Mouse (Mus musculus): ENCODE measurements at regions not wholly inside any gene's neighbourhood (a gene's known extent, or its start where the extent isn't known, plus 50 kb on each side); places are given as distances from the start of the nearest gene placed in this dataset.

DNA sequence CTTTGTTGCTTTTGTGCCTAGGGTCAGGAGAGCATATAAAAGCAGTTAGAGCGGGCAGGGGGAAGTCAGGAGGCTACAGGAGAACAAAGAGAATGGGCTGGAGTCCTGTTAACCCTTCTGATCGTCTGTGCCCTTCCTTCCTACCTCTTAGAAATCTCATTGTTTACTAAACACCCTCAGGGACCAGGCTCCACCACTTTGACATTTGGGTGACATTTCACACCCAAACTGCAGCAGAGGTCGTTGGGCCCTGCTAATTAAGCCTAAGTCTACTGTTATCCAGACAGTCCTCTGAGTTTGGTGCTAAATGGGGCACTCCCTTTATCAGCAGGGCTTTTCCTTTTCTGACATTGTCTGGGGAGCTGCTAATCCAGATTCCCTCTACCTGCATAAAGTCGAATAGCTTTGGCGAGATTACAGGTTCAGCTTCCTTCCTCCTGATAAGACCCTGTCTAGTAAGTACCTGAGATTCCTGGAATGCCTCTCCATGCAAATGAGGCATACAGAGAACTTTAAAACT lies 84.2 kb upstream of the Arglu1 start:
- DNase-seq (ENCODE audit: low spot score): no peak
- no peak overlapping the region for H3K4me2 ChIP-seq (ENCODE audit: low read length)
- no peak overlapping the region for H3K27ac ChIP-seq
- TF ChIP-seq CTCF (IDR thresholded peaks at IDR 0.05; ENCODE audit: low read depth): no peak
- ATAC-seq (replicated peaks; ENCODE audit: low FRiP score, low read depth): no peak
- H3K9me3 ChIP-seq (replicated peaks; ENCODE audit: low read length): no peaks in the 10 kb centered on the region
- no peaks in the 10 kb centered on the region for H3K27me3 ChIP-seq (ENCODE audit: insufficient read depth, low read length)
- WGBS: 43% methylated on average over 5 of the region's 5 CpGs
- no peak overlapping the region for H3K4me3 ChIP-seq (replicated peaks; ENCODE audit: low read depth, low read length)
- H3K9ac ChIP-seq (ENCODE audit: low read depth, low read length): no peak overlapping the region
- H3K36me3 ChIP-seq (ENCODE audit: insufficient read depth, low read length): no peaks in the 10 kb centered on the region
- no peaks in the 10 kb centered on the region for H3K4me1 ChIP-seq (replicated peaks; ENCODE audit: insufficient read depth, low read length)

DNA sequence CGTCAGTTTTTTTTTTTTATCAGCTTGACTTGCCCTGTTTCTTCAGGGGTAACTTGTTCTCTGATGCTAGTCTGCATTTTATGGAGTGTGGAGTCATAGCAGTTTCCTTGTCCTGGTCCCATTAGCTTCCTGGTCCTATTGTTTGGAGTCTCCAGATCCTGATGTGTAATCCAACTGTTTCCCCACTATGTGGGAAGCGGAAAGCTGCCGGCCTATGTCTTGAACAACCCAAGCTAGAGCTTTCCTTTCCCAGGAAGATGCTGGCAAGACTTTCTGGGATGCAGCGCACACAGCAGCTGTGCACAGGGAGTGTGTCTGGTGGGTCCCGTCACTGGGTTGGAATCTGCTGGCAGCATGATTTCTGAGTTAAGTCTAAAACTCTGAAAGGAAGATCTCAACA lies 82.1 kb upstream of the Arglu1 start:
- TF ChIP-seq CTCF (IDR thresholded peaks at IDR 0.05; ENCODE audit: low read depth): no peak
- Histone ChIP-seq H3K27ac (no peak overlapping the region), H3K27me3 (ENCODE audit: insufficient read depth, low read length) (no peaks in the 10 kb centered on the region), H3K4me3 (replicated peaks; ENCODE audit: low read depth, low read length) (no peak overlapping the region), H3K4me2 (ENCODE audit: low read length) (no peak overlapping the region), H3K36me3 (ENCODE audit: insufficient read depth, low read length) (no peaks in the 10 kb centered on the region), H3K9me3 (replicated peaks; ENCODE audit: low read length) (no peaks in the 10 kb centered on the region), H3K9ac (ENCODE audit: low read depth, low read length) (no peak overlapping the region), H3K4me1 (replicated peaks; ENCODE audit: insufficient read depth, low read length) (no peaks in the 10 kb centered on the region)
- 49% methylated on average over 5 of the region's 5 CpGs for WGBS
- ATAC-seq (replicated peaks; ENCODE audit: low FRiP score, low read depth) (0 out of 2 replicates have a peak, but pooled peaks have one; percentile 40), DNase-seq (ENCODE audit: low spot score) (peak; percentile 35)

DNA sequence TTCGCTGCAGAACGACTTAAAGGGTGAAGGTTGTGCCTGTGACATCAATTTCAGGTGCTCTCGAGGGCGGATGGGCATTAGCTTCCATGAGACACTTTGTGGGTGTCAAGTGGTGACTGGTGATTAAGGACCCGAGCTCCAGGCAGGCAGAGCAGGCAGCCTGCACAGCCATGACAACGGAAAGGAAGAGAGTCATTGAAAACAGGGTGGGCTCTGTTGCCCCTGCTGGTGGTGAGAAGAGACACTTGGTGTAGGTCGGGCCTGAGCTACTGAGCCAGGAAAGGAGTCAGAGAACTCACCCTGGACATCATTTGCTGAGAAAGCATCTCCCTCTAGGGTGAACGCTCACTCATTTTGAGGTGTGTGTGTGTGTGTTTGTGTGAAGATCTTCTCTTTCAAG lies 80.1 kb upstream of the Arglu1 start:
- no peak for ATAC-seq (replicated peaks; ENCODE audit: low FRiP score, low read depth)

DNA sequence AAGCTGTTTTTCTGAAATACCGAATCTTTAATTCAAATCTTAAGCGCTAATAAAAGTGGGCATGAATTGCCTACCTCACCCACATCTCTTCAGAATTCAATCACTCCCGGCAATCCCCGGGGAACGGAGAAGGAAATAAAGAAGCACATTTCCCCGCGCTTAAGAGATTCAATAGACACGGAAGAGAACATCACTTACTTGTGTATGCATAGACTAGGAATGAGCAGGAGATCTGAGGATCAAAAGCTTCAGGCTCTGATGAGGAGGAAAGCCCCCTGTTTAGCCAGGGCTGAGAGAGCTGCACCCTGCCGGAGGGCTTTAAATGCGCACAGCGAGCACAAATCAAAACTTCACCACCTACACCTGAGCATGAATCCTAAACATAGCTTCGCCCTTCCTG lies 72.0 kb upstream of the Arglu1 start:
- no peak for TF ChIP-seq CTCF (IDR thresholded peaks at IDR 0.05; ENCODE audit: low read depth)
- ATAC-seq (replicated peaks; ENCODE audit: low FRiP score, low read depth) (no peak), DNase-seq (ENCODE audit: low spot score) (no peak)
- Histone ChIP-seq H3K27ac (no peak overlapping the region), H3K9ac (ENCODE audit: low read depth, low read length) (no peak overlapping the region), H3K4me2 (ENCODE audit: low read length) (no peak overlapping the region), H3K9me3 (replicated peaks; ENCODE audit: low read length) (no peaks in the 10 kb centered on the region), H3K36me3 (ENCODE audit: insufficient read depth, low read length) (no peaks in the 10 kb centered on the region), H3K27me3 (ENCODE audit: insufficient read depth, low read length) (no peaks in the 10 kb centered on the region), H3K4me1 (replicated peaks; ENCODE audit: insufficient read depth, low read length) (no peaks in the 10 kb centered on the region), H3K4me3 (replicated peaks; ENCODE audit: low read depth, low read length) (no peak overlapping the region)
- WGBS: 87% methylated on average over 12 of the region's 12 CpGs

More for the DNA sequence above, 80.1 kb upstream of the Arglu1 start:
- H3K27ac ChIP-seq: no peak overlapping the region
- H3K27me3 ChIP-seq (ENCODE audit: insufficient read depth, low read length): no peaks in the 10 kb centered on the region
- no peak overlapping the region for H3K4me2 ChIP-seq (ENCODE audit: low read length)
- H3K9me3 ChIP-seq (replicated peaks; ENCODE audit: low read length): no peaks in the 10 kb centered on the region
- H3K4me3 ChIP-seq (replicated peaks; ENCODE audit: low read depth, low read length): no peak overlapping the region
- TF ChIP-seq CTCF (IDR thresholded peaks at IDR 0.05; ENCODE audit: low read depth): no peak
- H3K9ac ChIP-seq (ENCODE audit: low read depth, low read length): no peak overlapping the region
- H3K4me1 ChIP-seq (replicated peaks; ENCODE audit: insufficient read depth, low read length): no peaks in the 10 kb centered on the region
- DNase-seq (ENCODE audit: low spot score): no peak
- H3K36me3 ChIP-seq (ENCODE audit: insufficient read depth, low read length): no peaks in the 10 kb centered on the region
- 73% methylated on average over 8 of the region's 8 CpGs for WGBS

DNA sequence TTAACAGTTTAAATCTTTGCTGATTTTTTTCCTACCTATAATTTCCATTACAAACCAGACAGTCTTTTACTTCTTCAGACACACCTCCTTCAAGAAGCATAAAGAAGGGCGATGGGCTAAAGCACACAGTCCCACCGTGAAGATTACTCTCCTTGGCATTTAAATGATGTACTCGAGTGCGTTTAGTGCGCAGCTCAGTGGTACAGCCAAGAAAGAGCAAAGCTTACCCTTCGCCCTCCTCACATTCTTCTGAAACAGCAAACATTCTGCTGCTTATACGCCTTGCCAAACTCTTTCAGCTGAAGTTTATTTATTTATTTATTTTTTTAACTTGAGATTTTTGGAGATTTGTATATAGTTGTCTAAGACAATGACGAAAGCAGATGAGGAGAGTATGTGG lies 68.0 kb upstream of the Arglu1 start:
- Histone ChIP-seq H3K9me3 (replicated peaks; ENCODE audit: low read length) (no peaks in the 10 kb centered on the region), H3K4me3 (replicated peaks; ENCODE audit: low read depth, low read length) (no peak overlapping the region), H3K4me2 (ENCODE audit: low read length) (no peak overlapping the region), H3K27me3 (ENCODE audit: insufficient read depth, low read length) (no peaks in the 10 kb centered on the region), H3K4me1 (replicated peaks; ENCODE audit: insufficient read depth, low read length) (no peaks in the 10 kb centered on the region), H3K9ac (ENCODE audit: low read depth, low read length) (no peak overlapping the region), H3K36me3 (ENCODE audit: insufficient read depth, low read length) (no peaks in the 10 kb centered on the region), H3K27ac (no peak overlapping the region)
- WGBS: 78% methylated on average over 8 of the region's 8 CpGs
- no peak for TF ChIP-seq CTCF (IDR thresholded peaks at IDR 0.05; ENCODE audit: low read depth)
- no peak for DNase-seq (ENCODE audit: low spot score)
- ATAC-seq (replicated peaks; ENCODE audit: low FRiP score, low read depth): no peak

DNA sequence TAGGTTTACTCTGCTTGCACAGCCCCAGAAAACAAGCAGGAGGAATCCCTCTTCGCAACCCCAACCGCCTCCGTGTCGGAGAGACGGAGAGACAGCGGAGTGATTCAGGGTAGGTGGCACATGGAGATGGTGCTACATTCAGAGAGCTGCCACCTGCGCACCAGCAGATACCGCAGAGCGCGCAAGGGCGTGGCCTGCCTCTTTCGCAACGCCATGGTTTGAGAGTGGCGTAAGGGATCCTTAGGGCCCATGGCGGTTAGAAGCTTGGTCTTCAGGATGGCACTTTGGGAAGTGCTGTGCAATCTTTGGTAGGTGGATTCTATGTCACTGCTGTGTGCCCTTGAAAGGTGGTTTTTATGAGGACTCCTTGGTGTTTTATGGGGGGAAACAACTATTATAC lies 60.9 kb upstream of the Arglu1 start:
- Histone ChIP-seq H3K27ac (no peak overlapping the region), H3K9me3 (replicated peaks; ENCODE audit: low read length) (no peaks in the 10 kb centered on the region), H3K4me1 (replicated peaks; ENCODE audit: insufficient read depth, low read length) (no peaks in the 10 kb centered on the region), H3K36me3 (ENCODE audit: insufficient read depth, low read length) (no peaks in the 10 kb centered on the region), H3K27me3 (ENCODE audit: insufficient read depth, low read length) (no peaks in the 10 kb centered on the region), H3K4me3 (replicated peaks; ENCODE audit: low read depth, low read length) (no peak overlapping the region), H3K9ac (ENCODE audit: low read depth, low read length) (no peak overlapping the region), H3K4me2 (ENCODE audit: low read length) (no peak overlapping the region)
- 93% methylated on average over 15 of the region's 15 CpGs for WGBS
- ATAC-seq (replicated peaks; ENCODE audit: low FRiP score, low read depth) (no peak), DNase-seq (ENCODE audit: low spot score) (no peak)
- no peak for TF ChIP-seq CTCF (IDR thresholded peaks at IDR 0.05; ENCODE audit: low read depth)

DNA sequence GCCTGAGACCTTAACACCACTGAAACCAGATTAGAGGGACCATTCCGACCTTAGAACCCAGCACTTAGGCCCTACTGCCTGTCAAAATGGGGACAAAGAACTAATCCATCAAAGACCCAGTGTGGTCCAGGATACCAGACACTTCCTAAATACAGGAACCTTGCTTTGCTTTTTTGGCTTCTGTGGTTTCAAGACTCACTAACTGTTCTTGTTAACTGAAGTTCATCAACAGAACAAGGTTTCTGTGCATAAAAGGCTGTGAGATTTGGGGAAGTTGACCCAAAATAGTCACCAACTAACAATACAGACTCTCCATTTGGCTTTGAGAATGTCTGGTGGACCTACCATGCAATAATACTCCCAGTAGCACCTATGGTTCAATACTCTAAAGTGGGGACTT lies 56.4 kb upstream of the Arglu1 start:
- Histone ChIP-seq H3K4me3 (replicated peaks; ENCODE audit: low read depth, low read length) (no peak overlapping the region), H3K4me1 (replicated peaks; ENCODE audit: insufficient read depth, low read length) (no peaks in the 10 kb centered on the region), H3K4me2 (ENCODE audit: low read length) (no peak overlapping the region), H3K9me3 (replicated peaks; ENCODE audit: low read length) (no peaks in the 10 kb centered on the region), H3K27me3 (ENCODE audit: insufficient read depth, low read length) (no peaks in the 10 kb centered on the region), H3K9ac (ENCODE audit: low read depth, low read length) (no peak overlapping the region), H3K27ac (no peak overlapping the region), H3K36me3 (ENCODE audit: insufficient read depth, low read length) (no peaks in the 10 kb centered on the region)
- no peak for ATAC-seq (replicated peaks; ENCODE audit: low FRiP score, low read depth)
- DNase-seq (ENCODE audit: low spot score): no peak
- WGBS: 78% methylated on average over 1 of the region's 1 CpGs
- no peak for TF ChIP-seq CTCF (IDR thresholded peaks at IDR 0.05; ENCODE audit: low read depth)

All from kidney, postnatal 0 days (tissue).